Mouse (Mus musculus): ENCODE results near the gene Immt. TPM values are rescaled to one million over a fixed set of nuclear protein-coding genes. Genes with fewer than 3 reads are reported as not detected.
"Not testable (repeated sequence)": the region's sequence is repeated elsewhere in the genome, so short reads cannot be mapped to it uniquely, and the experiment has no call there.

The Immt gene
- polyA plus RNA-seq, 1 experiment from 2014 or later = 193 TPM

GRCm38 (mm10) chr6:71840597-71841290, 9.6 kb downstream of the Immt start:
- Histone ChIP-seq H3K27me3 (ENCODE audit: insufficient read depth, low read length) (no peaks in the 10 kb centered on the region), H3K9me3 (ENCODE audit: low read depth, low read length) (no peaks in the 10 kb centered on the region), H3K4me1 (ENCODE audit: insufficient read depth) (no peaks in the 10 kb centered on the region), H3K4me3 (ENCODE audit: low read depth, low read length) (no peak overlapping the region), H3K4me2 (no peak overlapping the region), H3K9ac (no peak overlapping the region), H3K36me3 (ENCODE audit: insufficient read depth) (peaks cover 8% of the 10 kb centered on the region; the same call in 1 of the 2 replicates), H3K27ac (ENCODE audit: low read depth) (no peak overlapping the region)
- WGBS = 96% methylated on average over 1 of the region's 1 CpGs
- no peak for DNase-seq
- TF ChIP-seq CTCF (IDR thresholded peaks at IDR 0.05; ENCODE audit: low read depth) = no peak
- ATAC-seq (ENCODE audit: insufficient read depth) = no peak

- H3K36me3 ChIP-seq (ENCODE audit: insufficient read depth) = peaks cover 51% of the 10 kb centered on the region
- not testable (repeated sequence) for H3K27me3 ChIP-seq (ENCODE audit: insufficient read depth, low read length); H3K9me3 ChIP-seq (ENCODE audit: low read depth, low read length); H3K27ac ChIP-seq (ENCODE audit: low read depth); H3K4me2 ChIP-seq; H3K4me3 ChIP-seq (ENCODE audit: low read depth, low read length); H3K9ac ChIP-seq; H3K4me1 ChIP-seq (ENCODE audit: insufficient read depth); DNase-seq; ATAC-seq (ENCODE audit: insufficient read depth)
- 83% methylated on average over 6 of the region's 6 CpGs for WGBS
Measured at GRCm38 (mm10) chr6:71846906-71847305, 15.8 kb downstream of the Immt start.

- no peak for DNase-seq
- no peak for ATAC-seq (ENCODE audit: insufficient read depth)
- Histone ChIP-seq H3K4me2 (no peak overlapping the region), H3K4me1 (ENCODE audit: insufficient read depth) (no peaks in the 10 kb centered on the region), H3K9me3 (ENCODE audit: low read depth, low read length) (no peaks in the 10 kb centered on the region), H3K27ac (ENCODE audit: low read depth) (no peak overlapping the region), H3K36me3 (ENCODE audit: insufficient read depth) (peaks cover 86% of the 10 kb centered on the region), H3K27me3 (ENCODE audit: insufficient read depth, low read length) (no peaks in the 10 kb centered on the region), H3K9ac (no peak overlapping the region), H3K4me3 (ENCODE audit: low read depth, low read length) (no peak overlapping the region)
- TF ChIP-seq CTCF (IDR thresholded peaks at IDR 0.05; ENCODE audit: low read depth) = no peak
- WGBS = 83% methylated on average over 2 of the region's 2 CpGs
Measured at GRCm38 (mm10) chr6:71867751-71868150, 36.6 kb downstream of the Immt start.

- Histone ChIP-seq H3K9ac (no peak overlapping the region), H3K27ac (ENCODE audit: low read depth) (no peak overlapping the region), H3K4me2 (no peak overlapping the region), H3K36me3 (ENCODE audit: insufficient read depth) (peaks cover 85% of the 10 kb centered on the region), H3K9me3 (ENCODE audit: low read depth, low read length) (no peaks in the 10 kb centered on the region), H3K27me3 (ENCODE audit: insufficient read depth, low read length) (no peaks in the 10 kb centered on the region), H3K4me1 (ENCODE audit: insufficient read depth) (no peaks in the 10 kb centered on the region), H3K4me3 (ENCODE audit: low read depth, low read length) (no peak overlapping the region)
- ATAC-seq (ENCODE audit: insufficient read depth) (no peak), DNase-seq (peak; percentile 42)
- WGBS = 84% methylated on average over 1 of the region's 1 CpGs
- peak; percentile 38 for TF ChIP-seq CTCF (IDR thresholded peaks at IDR 0.05; ENCODE audit: low read depth)
Measured at GRCm38 (mm10) chr6:71868809-71869208, 37.7 kb downstream of the Immt start.

- TF ChIP-seq CTCF (IDR thresholded peaks at IDR 0.05; ENCODE audit: low read depth) = no peak
- Histone ChIP-seq H3K4me1 (ENCODE audit: insufficient read depth) (no peaks in the 10 kb centered on the region), H3K9ac (no peak overlapping the region), H3K4me3 (ENCODE audit: low read depth, low read length) (no peak overlapping the region), H3K4me2 (no peak overlapping the region), H3K27ac (ENCODE audit: low read depth) (no peak overlapping the region), H3K27me3 (ENCODE audit: insufficient read depth, low read length) (no peaks in the 10 kb centered on the region), H3K9me3 (ENCODE audit: low read depth, low read length) (no peaks in the 10 kb centered on the region), H3K36me3 (ENCODE audit: insufficient read depth) (peaks cover 89% of the 10 kb centered on the region)
- ATAC-seq (ENCODE audit: insufficient read depth) = no peak
- WGBS = 92% methylated on average over 9 of the region's 9 CpGs
- DNase-seq = no peak
Measured at GRCm38 (mm10) chr6:71871396-71871795, 40.3 kb downstream of the Immt start.

GRCm38 (mm10) chr6:71877965-71878760, 47.0 kb downstream of the Immt start:
- H3K36me3 ChIP-seq (ENCODE audit: insufficient read depth) = peaks cover 86% of the 10 kb centered on the region
- H3K4me1 ChIP-seq (ENCODE audit: insufficient read depth) = no peaks in the 10 kb centered on the region
- TF ChIP-seq CTCF (IDR thresholded peaks at IDR 0.05; ENCODE audit: low read depth) = 0 out of 2 replicates have a peak, but pooled peaks have one; percentile 2
- H3K27me3 ChIP-seq (ENCODE audit: insufficient read depth, low read length) = no peaks in the 10 kb centered on the region
- DNase-seq (no peak), ATAC-seq (ENCODE audit: insufficient read depth) (peak; percentile 46; the same call in 1 of the 2 replicates)
- H3K9ac ChIP-seq = no peak overlapping the region
- H3K4me2 ChIP-seq = no peak overlapping the region
- WGBS = 89% methylated on average over 3 of the region's 3 CpGs
- no peaks in the 10 kb centered on the region for H3K9me3 ChIP-seq (ENCODE audit: low read depth, low read length)
- H3K4me3 ChIP-seq (ENCODE audit: low read depth, low read length) = no peak overlapping the region
- H3K27ac ChIP-seq (ENCODE audit: low read depth) = no peak overlapping the region

- H3K9ac ChIP-seq = no peak overlapping the region
Measured at GRCm38 (mm10) chr6:71893263-71893662, 62.1 kb downstream of the Immt start.

More at GRCm38 (mm10) chr6:71893263-71893662, 62.1 kb downstream of the Immt start:
- ATAC-seq (ENCODE audit: insufficient read depth) (no peak), DNase-seq (no peak)
- Histone ChIP-seq H3K4me1 (ENCODE audit: insufficient read depth) (no peaks in the 10 kb centered on the region), H3K4me2 (no peak overlapping the region), H3K4me3 (ENCODE audit: low read depth, low read length) (no peak overlapping the region), H3K27ac (ENCODE audit: low read depth) (no peak overlapping the region), H3K27me3 (ENCODE audit: insufficient read depth, low read length) (no peaks in the 10 kb centered on the region), H3K36me3 (ENCODE audit: insufficient read depth) (peaks cover 98% of the 10 kb centered on the region), H3K9me3 (ENCODE audit: low read depth, low read length) (no peaks in the 10 kb centered on the region)
- no peak for TF ChIP-seq CTCF (IDR thresholded peaks at IDR 0.05; ENCODE audit: low read depth)
- 89% methylated on average over 4 of the region's 4 CpGs for WGBS
